Mouse (Mus musculus): ENCODE results near the gene Hpca. TPM values are rescaled to one million over a fixed set of nuclear protein-coding genes. Genes with fewer than 3 reads are reported as not detected.

Gene Hpca
- polyA plus RNA-seq, 1 experiment from 2014 or later: 0.30 TPM

DNA sequence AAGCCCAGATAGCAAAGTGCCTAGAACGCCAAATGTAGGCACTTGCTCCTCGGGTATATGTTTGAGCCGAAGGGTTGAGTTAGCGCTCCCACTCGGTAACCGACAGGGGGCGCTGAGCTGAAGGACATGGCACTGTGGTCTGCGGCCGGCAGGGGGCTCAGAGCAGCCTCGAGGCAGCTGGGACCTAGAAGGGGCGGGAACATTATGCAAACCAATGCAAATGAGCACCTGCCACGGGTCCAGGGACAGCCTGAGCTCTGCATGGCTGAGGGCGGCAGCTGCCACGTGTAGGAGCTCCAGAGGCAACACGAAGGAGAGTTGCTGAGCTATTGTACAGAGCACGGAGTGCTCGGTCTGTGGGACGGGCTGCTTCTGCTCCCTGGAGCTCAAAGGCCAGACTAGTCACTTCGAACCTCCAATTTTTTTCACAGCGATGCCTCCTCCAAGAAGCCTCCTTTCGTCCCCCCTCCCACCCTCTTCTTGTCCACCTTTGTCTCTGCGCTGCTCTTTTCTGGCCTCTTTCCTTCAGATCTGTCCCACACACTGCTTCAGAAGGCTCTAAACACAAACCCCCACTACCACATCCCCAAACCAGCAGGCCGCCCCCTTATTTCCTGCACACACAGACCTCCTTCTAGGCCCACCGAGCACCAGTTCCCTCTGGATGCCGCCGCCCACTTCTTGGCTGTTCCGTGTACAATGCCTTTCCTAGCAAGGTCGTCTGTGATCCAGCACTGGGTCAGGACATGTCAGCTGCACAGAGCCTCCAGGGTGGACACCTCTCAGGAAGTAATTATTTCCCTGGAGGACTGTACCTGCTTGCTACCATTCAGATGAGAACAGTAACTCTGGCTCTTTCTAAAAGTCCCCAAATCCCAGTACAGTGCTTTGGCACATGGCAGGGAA, 8.5 kb downstream of the Hpca start:
- H3K27ac ChIP-seq: peak overlapping the region; percentile 21; the same call in 1 of the 2 replicates
- 36% methylated on average over 28 of the region's 28 CpGs for WGBS
- peaks cover 31% of the 10 kb centered on the region for H3K4me1 ChIP-seq
- DNase-seq (ENCODE audit: low spot score): peak; percentile 91
- H3K27me3 ChIP-seq (ENCODE audit: low read depth, poor library complexity, severe bottlenecking): peaks cover 38% of the 10 kb centered on the region; the same call in 1 of the 2 replicates
- H3K4me3 ChIP-seq: no peak overlapping the region
- no peaks in the 10 kb centered on the region for H3K9me3 ChIP-seq (replicated peaks)
- H3K36me3 ChIP-seq: no peaks in the 10 kb centered on the region

DNA sequence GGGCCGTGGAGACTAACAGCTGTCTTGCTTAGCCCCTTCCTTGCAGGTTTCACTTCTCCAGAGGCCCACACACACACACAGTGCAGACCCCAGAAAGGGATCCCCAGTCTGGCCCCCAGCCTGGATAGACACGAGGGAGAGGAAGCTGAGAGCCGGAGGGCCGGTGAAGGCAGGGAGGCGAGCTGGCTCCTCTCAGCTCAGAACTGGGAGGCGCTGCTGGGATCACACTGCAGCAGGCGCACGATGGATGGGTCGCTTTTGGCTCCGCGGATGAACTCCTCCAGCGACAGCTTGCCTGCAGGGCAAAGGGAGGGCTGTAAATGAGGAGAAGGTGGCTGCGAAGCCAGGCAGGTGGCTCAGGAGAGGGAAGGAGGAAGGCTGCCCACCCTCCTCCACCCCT, 9.6 kb downstream of the Hpca start:
- Histone ChIP-seq H3K4me3 (no peak overlapping the region), H3K4me1 (peaks cover 31% of the 10 kb centered on the region), H3K36me3 (no peaks in the 10 kb centered on the region), H3K9me3 (replicated peaks) (no peaks in the 10 kb centered on the region), H3K27me3 (ENCODE audit: low read depth, poor library complexity, severe bottlenecking) (peaks cover 45% of the 10 kb centered on the region), H3K27ac (no peak overlapping the region)
- DNase-seq (ENCODE audit: low spot score): no peak
- WGBS: 71% methylated on average over 13 of the region's 13 CpGs

DNA sequence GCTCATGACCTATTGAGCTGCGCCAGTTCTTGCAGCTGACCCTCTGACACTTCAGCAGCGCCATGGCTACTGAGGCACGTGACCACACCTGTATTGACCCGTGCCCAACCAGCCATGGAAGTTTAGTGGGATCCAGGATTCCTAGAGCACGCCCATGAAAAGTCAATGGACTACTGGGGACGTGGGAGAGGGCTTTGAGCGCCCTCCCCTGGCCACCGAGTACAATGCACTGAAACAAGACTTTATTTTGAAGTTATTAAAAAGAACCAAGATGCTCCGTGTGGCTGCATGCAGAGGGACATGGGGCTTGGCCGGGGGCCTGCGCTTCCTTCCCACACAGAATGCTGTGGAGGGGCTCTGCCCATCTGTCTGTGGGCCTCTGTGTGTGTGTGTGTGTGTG, 10.5 kb downstream of the Hpca start:
- Histone ChIP-seq H3K4me1 (peaks cover 34% of the 10 kb centered on the region), H3K9me3 (replicated peaks) (no peaks in the 10 kb centered on the region), H3K4me3 (no peak overlapping the region), H3K27ac (no peak overlapping the region), H3K36me3 (no peaks in the 10 kb centered on the region), H3K27me3 (ENCODE audit: low read depth, poor library complexity, severe bottlenecking) (peaks cover 49% of the 10 kb centered on the region)
- 66% methylated on average over 11 of the region's 11 CpGs for WGBS
- no peak for DNase-seq (ENCODE audit: low spot score)

DNA sequence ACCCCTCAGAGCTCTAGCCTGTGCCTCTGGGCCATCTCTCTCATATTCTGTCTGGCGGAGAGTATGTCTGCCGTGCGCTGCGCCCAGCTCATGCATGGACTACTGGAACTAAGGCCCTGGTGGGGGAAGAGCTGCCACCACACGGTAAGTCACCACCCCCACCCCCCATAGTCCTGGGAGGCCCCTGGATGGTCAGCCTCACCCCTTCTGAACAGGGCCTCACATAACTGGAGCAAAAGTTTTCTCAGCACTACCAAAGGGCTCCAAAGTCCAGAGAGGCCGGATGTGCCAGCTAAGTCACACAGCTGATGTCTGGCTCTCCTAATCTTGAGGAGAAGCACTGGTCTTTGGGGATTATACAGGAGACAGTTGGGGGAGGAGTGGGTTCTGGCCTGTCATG, 11.0 kb downstream of the Hpca start:
- Histone ChIP-seq H3K27ac (no peak overlapping the region), H3K36me3 (no peaks in the 10 kb centered on the region), H3K4me1 (peaks cover 39% of the 10 kb centered on the region), H3K4me3 (no peak overlapping the region), H3K27me3 (ENCODE audit: low read depth, poor library complexity, severe bottlenecking) (peaks cover 54% of the 10 kb centered on the region), H3K9me3 (replicated peaks) (no peaks in the 10 kb centered on the region)
- no peak for DNase-seq (ENCODE audit: low spot score)
- 90% methylated on average over 6 of the region's 6 CpGs for WGBS

DNA sequence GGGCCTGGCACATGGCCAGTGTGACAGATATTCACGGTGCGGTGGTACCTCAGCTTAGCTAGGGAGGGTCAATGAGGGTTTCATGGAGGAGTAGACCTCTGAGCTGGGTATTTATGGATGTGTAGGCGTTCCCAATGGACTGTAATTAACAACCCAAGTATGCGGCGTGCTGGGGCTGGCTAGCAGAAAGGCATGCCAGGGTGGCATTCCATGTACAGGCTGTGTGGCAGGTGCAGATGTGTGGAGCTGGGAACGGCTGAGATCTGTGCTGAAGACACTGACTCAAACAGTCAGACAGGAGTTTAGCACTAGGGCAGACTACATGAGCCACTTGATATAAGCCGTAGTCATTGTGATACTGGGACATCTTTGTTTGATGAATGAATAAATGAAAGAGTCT, 13.2 kb downstream of the Hpca start:
- H3K36me3 ChIP-seq: no peaks in the 10 kb centered on the region
- no peak overlapping the region for H3K27ac ChIP-seq
- H3K9me3 ChIP-seq (replicated peaks): no peaks in the 10 kb centered on the region
- 91% methylated on average over 7 of the region's 7 CpGs for WGBS
- peaks cover 38% of the 10 kb centered on the region for H3K4me1 ChIP-seq
- peaks cover 62% of the 10 kb centered on the region for H3K27me3 ChIP-seq (ENCODE audit: low read depth, poor library complexity, severe bottlenecking)
- no peak for DNase-seq (ENCODE audit: low spot score)
- no peak overlapping the region for H3K4me3 ChIP-seq

DNA sequence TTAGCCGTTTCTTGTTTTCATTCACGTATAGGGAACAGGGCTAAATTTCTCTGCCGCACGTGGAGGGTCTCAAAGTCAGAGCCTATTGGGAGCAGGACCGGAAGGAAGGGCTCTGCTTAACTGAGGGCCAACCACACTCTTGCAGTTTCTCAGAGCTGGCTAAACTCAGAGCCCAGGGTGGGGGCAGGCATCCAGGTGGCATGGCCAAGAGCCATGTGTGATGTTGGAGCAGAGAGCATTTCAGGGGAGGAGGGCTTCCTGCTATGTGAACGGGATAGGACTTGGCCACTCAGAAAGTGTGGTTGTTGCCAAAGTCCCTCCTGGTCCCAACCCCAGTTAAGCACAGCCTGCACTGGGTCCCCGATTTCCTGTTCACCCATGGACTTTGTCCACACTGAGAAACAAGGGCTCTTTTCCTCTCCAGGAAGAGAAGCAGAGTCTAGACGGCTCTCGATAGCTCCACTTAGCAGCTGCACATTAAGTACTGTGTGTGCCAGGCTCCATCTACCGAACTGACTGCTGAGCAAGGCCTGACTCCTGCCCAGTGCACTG, 14.4 kb downstream of the Hpca start:
- DNase-seq (ENCODE audit: low spot score): peak; percentile 29
- H3K36me3 ChIP-seq: no peaks in the 10 kb centered on the region
- no peak overlapping the region for H3K4me3 ChIP-seq
- peaks cover 30% of the 10 kb centered on the region for H3K4me1 ChIP-seq
- H3K27ac ChIP-seq: no peak overlapping the region
- 76% methylated on average over 10 of the region's 10 CpGs for WGBS
- peaks cover 62% of the 10 kb centered on the region for H3K27me3 ChIP-seq (ENCODE audit: low read depth, poor library complexity, severe bottlenecking)
- H3K9me3 ChIP-seq (replicated peaks): no peaks in the 10 kb centered on the region

DNA sequence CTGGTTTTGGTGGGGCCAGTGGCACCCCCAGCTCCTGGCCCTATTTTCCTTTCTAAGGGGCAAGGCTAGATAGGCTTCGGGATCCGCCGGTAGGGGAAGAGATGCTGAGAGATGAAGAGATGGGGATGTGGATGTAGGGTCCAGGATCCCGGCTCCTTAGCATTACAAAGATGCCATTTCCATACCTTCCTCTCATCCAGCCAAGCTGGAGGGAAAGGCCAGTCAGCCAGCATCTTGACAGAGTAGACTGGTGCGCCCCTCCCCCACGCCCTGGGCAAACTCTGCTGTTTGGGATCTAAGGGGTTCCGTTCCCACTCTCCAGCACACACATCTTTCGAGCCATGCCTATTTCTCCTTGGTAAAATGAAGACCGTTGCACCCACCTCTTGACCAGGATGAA, 15.8 kb downstream of the Hpca start:
- 10% methylated on average over 9 of the region's 9 CpGs for whole genome bisulfite sequencing
- Histone ChIP-seq H3K9me3 (replicated peaks) (no peaks in the 10 kb centered on the region), H3K4me3 (peak overlapping the region; percentile 49; the same call in 1 of the 2 replicates), H3K27me3 (ENCODE audit: low read depth, poor library complexity, severe bottlenecking) (peaks cover 58% of the 10 kb centered on the region), H3K4me1 (peaks cover 22% of the 10 kb centered on the region), H3K36me3 (no peaks in the 10 kb centered on the region), H3K27ac (no peak overlapping the region)
- no peak for DNase-seq (ENCODE audit: low spot score)

DNA sequence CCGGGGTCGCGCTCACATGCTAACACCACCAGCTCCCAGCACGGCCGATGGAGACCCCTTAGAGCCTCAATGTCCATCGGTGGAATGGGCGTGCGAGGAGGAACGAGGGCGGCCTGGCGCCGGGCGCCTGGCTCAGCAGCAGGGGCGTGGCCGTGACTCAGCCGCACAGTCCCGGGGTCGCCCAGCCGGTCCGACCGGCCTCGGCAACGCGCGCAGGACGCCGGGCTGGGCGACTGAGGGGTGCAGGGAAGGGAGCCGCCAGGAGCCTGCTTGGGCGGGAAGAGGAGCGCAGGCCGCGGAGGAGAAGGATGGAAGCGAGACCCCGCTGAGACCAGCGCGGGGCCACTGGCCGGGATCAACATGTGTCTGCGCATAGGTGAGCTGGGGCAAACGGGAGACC, 16.5 kb downstream of the Hpca start, which contains the start of gene Tmem54:
Gene Tmem54, plus strand, starts transcription at position 193 of the 400 bp plus-strand sequence.
- DNase-seq (ENCODE audit: low spot score): peak; percentile 63
- no peaks in the 10 kb centered on the region for H3K36me3 ChIP-seq
- H3K27me3 ChIP-seq (ENCODE audit: low read depth, poor library complexity, severe bottlenecking): peaks cover 58% of the 10 kb centered on the region
- no peak within 1 kb of the TSS for H3K27ac ChIP-seq
- peaks cover 20% of the 10 kb centered on the region for H3K4me1 ChIP-seq
- under 1% methylated on average over 40 of the region's 40 CpGs for WGBS
- H3K4me3 ChIP-seq: peak within 1 kb of the TSS; percentile 49
- no peaks in the 10 kb centered on the region for H3K9me3 ChIP-seq (replicated peaks)

DNA sequence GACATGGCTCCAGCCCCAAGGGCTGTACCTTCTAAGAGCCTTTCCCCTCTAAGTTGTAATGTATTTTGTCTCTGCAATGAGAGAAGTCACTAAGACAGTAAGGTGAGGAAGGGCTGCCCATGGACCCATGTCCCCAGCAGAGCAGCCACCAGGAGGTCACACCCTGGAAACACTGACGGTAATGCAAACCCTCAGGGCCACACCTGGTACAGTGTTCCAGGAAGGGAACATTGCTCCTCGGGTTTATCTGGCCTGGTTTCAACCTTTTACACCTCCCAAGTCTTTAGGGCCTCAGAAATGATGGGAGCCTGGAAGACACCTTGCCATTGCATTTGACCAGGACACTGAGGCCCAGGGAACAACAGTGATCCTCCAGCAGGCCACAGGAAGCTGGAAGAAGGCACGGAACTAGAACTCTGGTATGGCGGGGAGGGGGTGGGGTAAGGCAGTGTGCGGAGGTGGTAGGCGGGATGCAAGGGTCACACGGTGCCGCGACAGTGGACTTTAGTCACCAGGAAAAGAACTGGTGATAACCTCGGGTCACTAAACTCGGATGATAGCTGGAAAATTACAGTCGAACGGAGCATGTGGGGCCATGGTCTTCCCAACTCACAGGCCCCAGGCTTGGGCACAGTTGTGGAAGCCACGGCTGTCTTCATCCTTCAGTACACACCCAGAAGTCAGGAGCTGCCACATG, 19.6 kb downstream of the Hpca start:
- Histone ChIP-seq H3K27ac (no peak overlapping the region), H3K9me3 (replicated peaks) (no peaks in the 10 kb centered on the region), H3K27me3 (ENCODE audit: low read depth, poor library complexity, severe bottlenecking) (peaks cover 43% of the 10 kb centered on the region), H3K36me3 (no peaks in the 10 kb centered on the region), H3K4me3 (no peak overlapping the region), H3K4me1 (peaks cover 17% of the 10 kb centered on the region)
- WGBS: 84% methylated on average over 14 of the region's 14 CpGs
- DNase-seq (ENCODE audit: low spot score): no peak

DNA sequence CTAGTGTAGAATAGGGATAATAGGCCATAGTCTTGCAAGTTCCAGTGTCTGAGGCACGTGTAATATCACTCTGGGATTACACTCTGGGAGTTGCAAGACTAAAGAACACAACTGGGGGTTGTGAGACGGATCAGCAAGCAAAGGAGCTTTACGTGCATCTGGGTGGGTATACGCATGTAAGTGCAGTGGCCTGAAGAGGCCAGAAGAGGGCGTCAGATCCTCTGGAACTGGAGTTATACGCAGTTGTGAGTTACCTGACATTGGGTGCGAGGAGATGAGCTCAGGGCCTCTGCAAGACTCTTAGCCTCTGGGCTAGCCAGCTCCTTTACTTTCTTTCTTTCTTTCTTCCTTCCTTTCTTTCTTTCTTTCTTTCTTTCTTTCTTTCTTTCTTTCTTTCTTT, 24.8 kb downstream of the Hpca start:
- WGBS: 83% methylated on average over 7 of the region's 7 CpGs

DNA sequence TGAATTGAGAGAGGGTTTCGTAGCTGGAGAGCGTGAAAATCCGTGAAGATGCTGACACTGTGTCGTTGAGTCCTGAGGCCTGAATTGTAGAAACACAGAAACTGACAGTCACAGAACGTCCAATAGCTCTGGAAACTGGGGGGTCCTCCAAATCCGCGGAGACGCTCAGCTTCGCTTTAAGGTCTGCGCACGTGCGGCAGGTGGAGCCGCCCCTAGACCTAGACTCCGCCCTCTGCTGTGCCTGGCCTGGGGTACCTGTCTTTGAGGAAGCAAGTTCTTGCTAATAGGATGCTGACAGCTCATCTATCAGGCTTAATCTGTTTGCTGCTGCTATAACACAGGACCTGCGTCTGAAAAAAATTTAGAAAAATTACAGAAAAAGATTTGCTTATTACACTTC, 26.6 kb downstream of the Hpca start:
- Histone ChIP-seq H3K36me3 (no peaks in the 10 kb centered on the region), H3K27ac (no peak overlapping the region), H3K4me3 (no peak overlapping the region), H3K4me1 (no peaks in the 10 kb centered on the region), H3K27me3 (ENCODE audit: low read depth, poor library complexity, severe bottlenecking) (peaks cover 18% of the 10 kb centered on the region), H3K9me3 (replicated peaks) (no peaks in the 10 kb centered on the region)
- no peak for DNase-seq (ENCODE audit: low spot score)
- WGBS: 30% methylated on average over 15 of the region's 15 CpGs

More for the DNA sequence above, 24.8 kb downstream of the Hpca start:
- no peak for DNase-seq (ENCODE audit: low spot score)
- no peaks in the 10 kb centered on the region for H3K9me3 ChIP-seq (replicated peaks)
- H3K4me1 ChIP-seq: no peaks in the 10 kb centered on the region
- no peak overlapping the region for H3K4me3 ChIP-seq
- no peak overlapping the region for H3K27ac ChIP-seq
- H3K36me3 ChIP-seq: no peaks in the 10 kb centered on the region
- peaks cover 18% of the 10 kb centered on the region for H3K27me3 ChIP-seq (ENCODE audit: low read depth, poor library complexity, severe bottlenecking)

DNA sequence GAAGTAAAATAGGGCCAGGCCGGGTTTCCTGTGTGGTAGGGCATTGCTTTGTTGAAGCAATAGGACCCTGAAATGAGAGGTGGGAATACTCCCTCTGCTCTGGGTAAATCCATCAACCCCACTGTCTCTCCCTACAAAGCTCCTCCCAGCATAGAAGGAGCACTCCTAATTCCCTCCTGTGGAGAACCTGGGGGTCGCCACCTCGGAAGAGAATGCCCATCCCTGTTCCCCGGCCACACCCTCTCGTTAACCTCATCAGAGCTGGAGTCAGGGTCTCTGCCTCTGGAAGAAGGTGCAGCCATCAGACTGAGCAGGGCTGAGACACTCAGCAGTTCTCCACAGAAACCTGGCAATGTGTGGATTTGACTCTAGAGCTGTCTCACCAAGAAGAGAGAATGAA, 34.0 kb downstream of the Hpca start:
- 52% methylated on average over 5 of the region's 5 CpGs for WGBS
- Histone ChIP-seq H3K27ac (no peak overlapping the region), H3K9me3 (replicated peaks) (no peaks in the 10 kb centered on the region), H3K36me3 (peaks cover 22% of the 10 kb centered on the region), H3K4me1 (no peaks in the 10 kb centered on the region), H3K4me3 (no peak overlapping the region), H3K27me3 (ENCODE audit: low read depth, poor library complexity, severe bottlenecking) (no peaks in the 10 kb centered on the region)
- no peak for DNase-seq (ENCODE audit: low spot score)

DNA sequence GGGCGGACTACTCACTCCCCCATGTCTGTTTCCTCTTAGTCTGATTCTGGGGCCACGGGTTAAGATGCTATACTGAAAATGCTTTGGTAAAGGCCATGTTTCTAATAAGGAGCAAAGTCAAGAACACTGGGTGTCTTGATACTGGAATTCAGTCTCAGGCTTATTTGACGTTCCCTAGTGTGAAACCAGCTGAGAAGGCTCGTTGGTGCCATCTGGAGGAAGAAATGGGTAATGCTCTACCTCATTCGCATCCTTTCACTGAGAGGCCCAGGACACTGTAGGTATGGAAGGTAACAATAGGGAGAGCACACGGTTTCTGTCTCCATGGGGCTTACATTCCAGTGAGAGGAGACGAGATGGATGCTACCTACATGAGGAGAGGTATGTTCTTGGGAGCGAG, 35.8 kb downstream of the Hpca start:
- WGBS: 30% methylated on average over 8 of the region's 8 CpGs
- Histone ChIP-seq H3K4me3 (no peak overlapping the region), H3K36me3 (peaks cover 31% of the 10 kb centered on the region), H3K4me1 (no peaks in the 10 kb centered on the region), H3K9me3 (replicated peaks) (no peaks in the 10 kb centered on the region), H3K27me3 (ENCODE audit: low read depth, poor library complexity, severe bottlenecking) (no peaks in the 10 kb centered on the region), H3K27ac (no peak overlapping the region)
- DNase-seq (ENCODE audit: low spot score): peak; percentile 77
